Mouse (Mus musculus) spleen, embryonic (tissue): ENCODE data around the gene Mfrp.

ENCODE experiments used
- CTCF ChIA-PET: fragments of 350-600 bp; sonication (Branson Sonifier 250); formaldehyde crosslinking; loops from one replicate; lab custom pipeline; 2022; lab: Charles Lee

The Mfrp gene

DNA sequence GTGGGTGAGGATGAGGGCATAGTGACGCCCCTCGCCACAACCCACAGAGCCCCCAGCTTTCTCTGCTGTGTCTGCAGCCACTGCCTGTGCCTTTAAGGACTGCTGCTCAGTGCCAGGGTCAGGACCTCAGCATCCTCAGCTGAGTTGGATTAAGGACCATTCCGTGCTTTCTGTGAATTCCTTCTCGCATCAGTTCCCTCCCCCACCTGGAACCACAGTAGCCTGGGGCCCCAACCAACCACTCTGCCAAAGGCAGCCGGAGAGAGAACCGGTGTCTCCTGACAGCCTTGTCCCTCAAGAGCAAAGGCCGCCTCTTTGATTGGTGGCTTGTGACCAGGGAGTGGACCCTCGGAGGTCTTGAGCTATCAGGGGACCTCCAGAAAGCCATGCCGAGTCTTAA is at the start of gene Mfrp:
TSS of gene Mfrp (plus strand) at position 240 of the 400 bp plus-strand sequence.
- CTCF ChIA-PET = no interaction called here

DNA sequence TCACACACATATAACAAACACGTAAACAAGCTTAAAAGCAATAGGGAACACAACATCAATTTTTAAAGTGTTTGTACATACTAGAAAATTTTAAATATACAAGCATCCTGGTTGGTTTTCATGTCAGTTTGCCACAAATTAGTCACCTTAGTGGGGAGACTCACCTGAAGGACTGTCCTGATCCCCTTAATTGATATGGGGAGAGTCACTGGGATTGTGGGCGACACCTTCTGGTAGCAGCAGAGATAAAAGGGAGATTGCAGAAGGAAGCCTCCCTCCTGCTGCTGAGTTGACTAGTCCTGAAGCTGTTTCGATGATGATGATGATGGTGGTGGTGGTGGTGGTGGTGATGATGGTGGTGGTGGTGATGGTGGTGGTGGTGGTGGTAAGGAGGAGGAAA is 48.7 kb upstream of the Mfrp start:
- CTCF ChIA-PET = no interaction called here

- CTCF ChIA-PET = no interaction called here
These were observed 47.6 kb upstream of the Mfrp start for GRCm38 (mm10) chr9:44053936-44054335.

- CTCF ChIA-PET = no interaction called here
These were observed 42.9 kb upstream of the Mfrp start for GRCm38 (mm10) chr9:44058606-44059005.

- CTCF ChIA-PET = no interaction called here
These were observed 36.4 kb upstream of the Mfrp start for GRCm38 (mm10) chr9:44065177-44065576.

DNA sequence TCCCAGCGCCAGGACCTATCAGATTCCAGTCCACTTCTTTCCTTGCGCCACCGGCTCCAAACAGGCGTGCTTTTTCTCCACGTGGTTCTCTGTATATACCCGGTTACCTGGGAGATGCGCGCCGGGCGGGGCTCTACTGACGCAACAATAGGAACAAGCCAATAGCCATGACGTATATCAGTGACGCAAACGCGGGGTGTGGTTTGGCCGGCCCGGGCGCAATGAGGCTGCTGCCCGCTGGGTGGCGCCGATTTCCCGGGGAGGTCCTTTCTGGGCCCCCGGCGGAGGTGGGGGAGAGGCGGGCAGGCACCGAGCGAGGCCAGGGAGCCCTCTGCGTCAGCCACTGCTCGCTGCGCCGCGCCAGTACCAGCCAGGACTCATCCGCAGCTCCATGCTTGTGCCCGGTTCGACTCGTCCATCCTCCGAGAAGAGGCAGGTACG is 34.7 kb upstream of the Mfrp start, which contains the start of gene Usp2:
TSS of gene Usp2 (plus strand) at position 237 of the 441 bp plus-strand sequence.
- CTCF ChIA-PET = interaction anchor here (0.5 kb wide), 1 partner anchor 503 kb away, joined by 4 read pairs; no protein-coding TSS in a partner anchor

DNA sequence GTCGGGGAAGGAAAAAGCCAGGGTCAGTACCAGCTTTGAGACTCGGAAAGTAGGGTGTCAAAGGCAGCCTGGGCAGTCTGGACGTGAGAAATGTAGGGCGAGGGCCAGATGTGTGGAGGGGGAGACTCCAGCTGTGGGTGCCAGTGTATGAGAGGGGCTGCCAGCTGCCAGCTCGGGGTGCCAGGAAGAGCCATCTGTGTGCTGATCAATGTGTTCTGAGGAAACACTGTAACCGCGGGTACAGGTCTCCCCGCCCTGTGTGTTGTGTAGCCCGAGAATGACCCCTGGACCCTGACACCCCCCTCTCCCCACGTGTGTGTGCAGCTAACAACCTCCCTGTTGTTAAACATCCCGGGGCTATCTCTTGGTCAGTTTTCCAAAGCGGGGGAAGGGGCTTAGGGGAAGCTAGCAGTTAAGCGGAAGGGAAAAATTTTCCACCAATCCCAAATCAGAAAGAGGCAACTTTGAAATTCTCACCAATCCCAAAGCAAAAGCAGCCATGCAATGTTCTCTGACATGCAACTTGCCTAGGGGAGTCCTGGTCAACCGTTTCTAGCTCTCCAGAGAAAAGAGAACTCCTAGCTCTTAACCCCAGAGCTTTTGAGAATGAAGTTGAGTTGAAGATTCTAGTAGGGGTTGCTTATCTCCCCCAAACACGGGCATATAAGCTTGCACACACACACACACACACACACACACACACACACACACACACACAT is 34.1 kb upstream of the Mfrp start:
- CTCF ChIA-PET = interaction anchor here (0.6 to 0.9 kb wide), 4 partner anchors 28 to 329 kb away, joined by 3 to 5 read pairs (median 3); partner anchors contain the start of gene Vps11

GRCm38 (mm10) chr9:44067960-44068330 is 33.6 kb upstream of the Mfrp start:
- CTCF ChIA-PET = interaction anchor here (0.6 to 0.9 kb wide), 3 partner anchors 27 to 330 kb away, joined by 3 to 5 read pairs (median 3); no protein-coding TSS in a partner anchor

- CTCF ChIA-PET = interaction anchor here (0.7 kb wide), 1 partner anchor 698 kb away, joined by 7 read pairs; no protein-coding TSS in a partner anchor
These were observed 32.3 kb upstream of the Mfrp start for GRCm38 (mm10) chr9:44069252-44069651.

GRCm38 (mm10) chr9:44070113-44070843 is 31.3 kb upstream of the Mfrp start:
- CTCF ChIA-PET = no interaction called here

- CTCF ChIA-PET = no interaction called here
These were observed 30.7 kb upstream of the Mfrp start for GRCm38 (mm10) chr9:44070844-44071231.

DNA sequence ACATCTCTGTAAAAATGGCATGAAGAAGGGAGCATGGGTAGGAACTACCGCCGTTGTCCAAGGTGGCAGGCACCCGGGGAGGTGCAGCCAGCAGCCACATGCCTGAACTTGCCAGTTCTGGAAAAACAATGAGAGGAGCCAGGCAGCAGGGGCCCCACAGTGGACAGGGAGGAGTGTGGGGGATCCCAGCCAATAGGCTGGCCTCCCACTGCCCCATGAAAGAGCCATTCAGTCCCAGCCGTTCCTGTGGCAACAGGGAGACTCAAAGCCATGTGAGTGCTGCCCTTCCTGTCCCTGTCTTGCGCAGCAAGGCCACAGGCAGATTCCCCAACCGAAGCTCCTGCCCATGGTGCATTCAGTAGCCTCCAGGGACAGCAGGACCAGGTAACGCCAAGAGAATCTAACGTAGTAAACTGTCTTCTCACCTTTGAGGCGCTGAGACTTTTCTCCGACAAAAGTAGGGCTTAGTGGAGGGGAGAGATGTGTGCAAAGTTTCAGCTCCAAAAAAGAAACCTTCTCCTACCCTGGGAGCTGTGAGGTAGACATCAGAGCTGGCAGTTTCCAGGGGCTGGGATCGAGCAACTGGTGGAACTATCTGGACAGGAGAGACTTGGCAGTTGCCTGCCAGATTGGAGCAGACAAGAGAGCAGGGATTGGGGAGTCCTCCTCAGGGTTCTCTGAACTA is 29.5 kb upstream of the Mfrp start:
- CTCF ChIA-PET = no interaction called here

DNA sequence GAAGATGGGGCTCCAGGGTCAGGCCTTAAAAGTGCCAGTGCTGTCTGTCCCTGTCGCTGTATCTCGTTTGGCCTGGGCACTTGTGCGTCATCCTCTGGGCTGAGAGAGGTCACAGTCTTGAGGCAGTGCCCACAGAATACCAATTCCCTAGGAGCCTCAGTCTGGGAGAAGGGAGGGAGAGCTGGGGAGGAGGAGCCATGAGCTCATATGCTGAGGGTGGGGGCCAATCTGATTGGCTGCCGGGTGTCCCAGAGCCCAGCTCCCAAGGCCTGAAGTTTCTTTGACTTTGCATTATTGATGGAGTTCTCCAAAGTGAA is 29.0 kb upstream of the Mfrp start:
- CTCF ChIA-PET = no interaction called here

- CTCF ChIA-PET = no interaction called here
These were observed 28.4 kb upstream of the Mfrp start for GRCm38 (mm10) chr9:44073115-44073514.

- CTCF ChIA-PET = no interaction called here
These were observed 26.9 kb upstream of the Mfrp start for GRCm38 (mm10) chr9:44074395-44075275.

- CTCF ChIA-PET = no interaction called here
These were observed 26.1 kb upstream of the Mfrp start for GRCm38 (mm10) chr9:44075276-44075995.

DNA sequence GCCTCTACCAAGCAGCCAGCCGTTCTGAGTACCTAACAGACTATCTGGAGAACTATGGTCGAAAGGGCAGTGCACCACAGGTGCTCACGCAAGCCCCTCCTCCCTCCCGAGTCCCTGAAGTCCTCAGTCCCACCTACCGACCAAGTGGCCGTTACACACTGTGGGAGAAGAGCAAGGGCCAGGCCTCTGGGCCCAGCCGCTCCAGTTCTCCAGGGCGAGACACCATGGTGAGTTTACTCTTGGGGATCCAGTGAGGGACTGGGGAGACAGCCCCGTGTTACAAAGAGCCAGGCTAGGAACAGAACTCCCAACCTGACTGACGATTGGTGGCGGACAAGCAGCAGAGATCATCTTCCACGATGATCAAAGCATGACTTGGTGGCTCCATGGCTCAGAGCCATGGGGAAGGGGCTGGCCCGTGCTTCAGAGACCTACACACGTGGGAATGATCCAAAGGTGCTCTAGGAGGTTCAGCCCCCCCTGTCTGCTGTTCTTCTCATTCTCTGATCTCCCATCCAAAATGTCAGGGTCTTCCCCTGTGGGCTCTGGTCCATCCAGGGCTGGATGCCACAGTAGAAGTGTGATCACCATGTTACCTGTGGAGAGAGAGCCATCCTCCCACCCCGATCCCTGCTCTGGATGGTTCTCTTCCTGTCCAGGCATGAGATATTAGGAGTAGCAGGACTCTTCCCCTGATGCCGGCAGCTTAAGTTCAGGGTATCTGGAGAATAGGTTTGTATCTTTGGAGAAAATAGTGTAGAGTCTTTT is 25.3 kb upstream of the Mfrp start:
- CTCF ChIA-PET = no interaction called here

GRCm38 (mm10) chr9:44076764-44077120 is 24.8 kb upstream of the Mfrp start:
- CTCF ChIA-PET = no interaction called here

- CTCF ChIA-PET = interaction anchor here (0.7 kb wide), 1 partner anchor 11 kb away, joined by 3 read pairs; no protein-coding TSS in a partner anchor
These were observed 24.1 kb upstream of the Mfrp start for GRCm38 (mm10) chr9:44077266-44077910.
